Mouse (Mus musculus) fibroblast of lung, adult 2 months (primary cell): ENCODE measurements around the gene Ttc25.

Experiments
- DNase-seq: peaks from one replicate; pipeline ENCODE4 v3.0.0-alpha.2; 2011; ENCODE audit warnings: low read depth

Ttc25 gene

GRCm38 (mm10) chr11:100544832-100545745, at the start of gene Ttc25:
Gene Ttc25 (plus strand): TSS chr11:100545607.
- peak; percentile 77 for DNase-seq

GRCm38 (mm10) chr11:100500241-100500640, 45.2 kb upstream of the Ttc25 start:
- DNase-seq: no peak

- no peak for DNase-seq
Measured at GRCm38 (mm10) chr11:100500651-100501050, 44.8 kb upstream of the Ttc25 start.

GRCm38 (mm10) chr11:100501321-100501720, 44.1 kb upstream of the Ttc25 start:
- DNase-seq: no peak

GRCm38 (mm10) chr11:100504990-100505660, 40.3 kb upstream of the Ttc25 start:
- DNase-seq: no peak

GRCm38 (mm10) chr11:100505997-100506396, 39.4 kb upstream of the Ttc25 start:
- DNase-seq: no peak

DNA sequence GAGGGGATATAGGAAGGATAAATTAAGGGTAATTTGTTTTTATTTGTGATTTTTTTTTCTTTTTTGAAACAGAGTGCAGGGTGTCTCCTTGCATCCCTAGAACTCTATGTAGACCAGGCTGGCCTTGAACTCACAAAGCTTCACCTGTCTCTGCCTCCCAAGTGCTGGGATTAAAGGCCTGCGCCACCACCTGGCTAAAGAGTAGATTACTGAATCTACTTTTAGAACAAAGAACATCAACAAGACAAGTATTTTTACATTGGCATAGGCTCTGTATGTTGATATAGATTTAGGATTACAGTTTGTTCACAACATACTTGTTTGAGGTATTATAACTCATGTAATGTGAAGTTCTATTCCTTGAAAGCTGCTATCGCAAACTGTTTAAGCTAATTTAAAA, 34.9 kb upstream of the Ttc25 start:
- no peak for DNase-seq

GRCm38 (mm10) chr11:100512384-100512783, 33.0 kb upstream of the Ttc25 start:
- no peak for DNase-seq

DNA sequence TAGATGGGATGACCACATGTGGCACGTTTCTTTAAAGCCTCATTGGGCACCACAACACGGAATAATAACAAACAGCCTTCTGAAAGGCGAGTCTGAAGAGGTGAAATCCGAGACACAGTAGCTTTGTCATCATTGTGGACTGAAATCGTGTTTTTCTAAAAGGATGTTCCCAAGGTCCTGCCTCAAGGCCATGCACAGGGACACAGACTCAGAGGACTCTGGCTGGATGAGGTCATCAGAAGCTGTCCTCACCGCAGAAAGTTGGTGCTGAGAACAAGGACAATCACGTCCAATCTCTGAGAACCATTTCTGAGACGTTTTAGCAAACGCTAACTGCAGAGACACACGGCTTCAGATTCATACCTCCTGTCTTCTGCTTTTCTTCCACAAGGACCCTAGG, 31.7 kb upstream of the Ttc25 start:
- DNase-seq: no peak

DNA sequence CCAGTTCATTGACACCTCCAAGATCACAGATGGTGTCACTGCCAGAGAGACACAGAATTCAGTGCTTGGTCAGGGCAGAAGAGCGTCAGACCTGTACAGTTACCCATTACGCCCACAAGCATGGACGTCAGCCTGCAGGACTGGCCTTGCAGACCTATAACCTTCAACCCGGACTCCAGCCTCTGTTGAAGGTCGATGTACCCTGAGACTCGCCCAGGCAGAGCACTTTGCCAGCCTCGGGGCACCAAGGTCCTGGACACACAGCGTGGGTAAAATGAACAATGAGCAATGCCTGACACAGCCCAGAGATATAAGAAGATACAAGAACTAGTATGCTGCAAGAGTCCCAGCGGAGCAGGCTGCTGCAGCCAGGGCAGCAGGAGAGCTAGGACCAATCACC, 30.3 kb upstream of the Ttc25 start:
- no peak for DNase-seq

DNA sequence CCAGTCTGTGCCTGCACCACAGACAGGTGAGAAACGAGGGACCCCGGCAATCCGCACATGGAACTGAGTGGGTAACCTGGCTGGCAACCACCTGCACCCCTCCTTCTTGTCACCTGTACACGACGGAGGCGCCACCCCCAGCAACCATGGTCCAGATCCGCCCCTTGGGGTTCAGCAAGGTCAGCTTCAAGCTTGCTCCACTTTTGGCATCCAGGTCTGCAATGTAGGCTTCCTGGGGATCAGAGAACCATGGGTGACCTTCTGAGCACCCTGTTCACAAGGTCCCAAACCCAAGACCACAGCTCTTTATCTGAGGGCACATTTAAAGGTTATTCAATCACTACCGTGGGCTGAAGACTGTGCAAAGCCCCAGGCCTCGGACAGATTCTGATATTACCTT, 29.6 kb upstream of the Ttc25 start:
- DNase-seq: no peak

GRCm38 (mm10) chr11:100516291-100516690, 29.1 kb upstream of the Ttc25 start:
- no peak for DNase-seq

DNA sequence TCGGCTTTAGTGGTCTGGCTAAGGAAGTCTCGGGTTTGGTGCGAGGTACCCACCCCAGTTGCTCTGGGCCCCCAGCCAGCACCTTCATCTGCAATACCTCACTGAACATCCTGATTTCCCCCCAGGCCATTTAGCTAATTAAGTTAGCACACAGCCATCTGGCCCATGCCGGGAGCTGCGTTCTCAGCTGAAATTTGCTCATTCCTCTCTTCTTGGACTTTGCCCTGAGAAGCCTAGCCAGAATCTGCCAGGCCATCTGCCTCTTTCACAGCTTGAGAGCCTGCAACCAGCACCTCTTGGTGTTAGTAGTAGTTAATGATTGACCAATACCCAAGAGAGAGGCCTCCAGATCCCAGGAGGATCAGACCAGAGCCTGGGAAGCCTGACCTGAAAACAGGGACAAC, 27.2 kb upstream of the Ttc25 start:
- DNase-seq: no peak

DNA sequence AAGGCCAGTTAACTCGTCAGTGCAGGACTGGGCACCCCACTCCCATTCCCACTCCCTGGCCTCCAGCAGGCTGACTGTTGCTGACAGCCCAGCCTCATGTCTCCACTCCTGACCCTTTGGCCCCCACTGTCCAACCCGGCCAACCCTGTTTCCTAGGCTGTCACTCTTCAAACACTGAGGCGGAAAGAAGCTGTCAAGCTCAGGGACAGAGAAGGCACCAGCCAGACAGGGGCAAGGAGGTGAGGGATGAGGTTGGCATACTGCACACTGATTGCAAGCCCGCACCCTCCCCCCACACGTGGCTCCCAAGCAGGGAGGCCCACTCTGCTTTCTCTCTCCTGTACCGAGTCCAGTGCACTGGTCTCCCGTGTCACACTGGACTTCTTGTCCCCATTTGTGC, 26.2 kb upstream of the Ttc25 start:
- no peak for DNase-seq

DNA sequence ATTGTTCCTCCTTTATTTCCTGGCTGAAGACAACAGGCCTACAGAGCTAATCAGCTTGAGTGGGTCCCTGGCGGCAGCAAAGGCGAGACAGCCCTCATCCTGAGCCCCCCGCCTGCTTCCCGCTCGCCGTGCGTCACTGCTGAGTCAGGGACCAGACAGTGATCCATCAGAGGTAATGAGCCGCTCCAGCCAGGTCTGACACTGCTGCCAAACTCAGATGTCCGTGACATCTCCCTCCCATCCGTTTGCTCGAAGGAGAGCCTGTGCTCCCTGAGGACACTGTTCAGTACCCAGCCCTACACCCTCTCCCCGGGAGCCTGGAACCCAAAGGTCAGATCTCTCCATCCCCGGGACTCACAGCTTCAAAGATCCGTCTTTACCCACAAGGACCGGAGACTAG, 24.6 kb upstream of the Ttc25 start:
- DNase-seq: no peak

- no peak for DNase-seq
Measured at GRCm38 (mm10) chr11:100524358-100524757, 21.0 kb upstream of the Ttc25 start.

DNA sequence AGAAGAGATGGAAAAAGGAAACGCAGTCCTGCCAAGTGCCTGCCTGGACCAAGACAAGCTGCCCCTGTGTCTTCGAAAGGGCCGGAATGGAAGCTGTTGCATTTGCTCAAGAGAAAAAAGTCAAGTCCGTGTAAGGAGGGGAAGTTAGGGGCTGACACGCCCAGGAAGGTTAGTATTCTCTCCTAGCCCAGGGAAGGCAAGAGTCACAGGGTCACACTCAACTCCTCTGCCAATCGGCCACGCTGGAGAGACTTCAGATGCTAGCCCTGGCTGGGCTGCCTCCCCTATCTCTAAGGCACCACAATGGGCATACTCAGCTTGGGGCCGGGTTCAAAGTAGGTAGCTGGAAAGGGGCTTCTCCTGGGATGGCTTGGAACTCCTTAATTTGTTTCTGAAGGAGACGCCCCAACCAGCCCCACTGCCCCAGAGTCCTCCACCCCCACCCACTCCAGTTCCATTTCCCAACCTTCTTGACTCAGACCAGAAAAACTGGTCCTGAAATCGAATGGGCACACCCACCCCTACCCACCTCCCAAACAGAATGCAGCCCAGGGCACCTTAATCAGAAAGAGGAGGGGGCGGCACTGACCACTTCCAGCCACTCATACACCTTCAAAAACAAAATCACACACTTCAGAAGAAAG, 20.3 kb upstream of the Ttc25 start:
- no peak for DNase-seq

DNA sequence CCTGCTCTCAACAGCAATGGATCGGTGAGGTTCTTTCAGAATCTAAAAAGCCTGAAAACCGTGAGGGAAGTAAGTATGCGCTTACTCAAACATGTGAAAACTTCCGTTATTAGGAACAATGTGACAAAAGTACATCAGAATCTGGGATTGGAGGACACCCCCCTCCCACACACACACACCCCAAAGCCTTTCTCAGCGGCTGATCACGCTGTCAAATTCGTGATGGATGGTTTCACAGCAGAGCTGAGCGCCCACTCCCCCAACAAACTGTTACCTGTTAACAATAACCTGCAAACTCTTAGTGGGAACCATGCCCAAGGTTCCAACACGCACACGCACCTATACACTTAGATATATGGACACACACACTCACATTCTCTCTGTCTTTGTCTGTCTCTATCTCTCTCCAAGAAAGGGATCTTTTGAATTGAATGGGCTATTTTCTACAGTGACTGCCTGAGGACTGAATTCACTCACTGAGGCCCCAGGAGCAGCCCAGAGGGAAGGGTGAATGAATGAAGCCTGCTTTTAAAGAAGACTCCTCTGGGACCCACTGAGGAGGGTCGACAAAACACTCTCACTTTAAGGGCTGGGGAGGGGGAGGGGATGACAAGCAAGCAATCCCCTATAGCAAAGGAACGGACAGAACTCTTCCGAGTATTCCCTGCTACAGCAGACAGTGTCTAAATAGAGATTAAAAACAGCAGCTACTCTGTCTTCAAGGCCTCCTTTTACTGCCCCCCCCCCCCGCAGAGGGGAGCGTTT, 19.2 kb upstream of the Ttc25 start:
- DNase-seq: no peak

DNA sequence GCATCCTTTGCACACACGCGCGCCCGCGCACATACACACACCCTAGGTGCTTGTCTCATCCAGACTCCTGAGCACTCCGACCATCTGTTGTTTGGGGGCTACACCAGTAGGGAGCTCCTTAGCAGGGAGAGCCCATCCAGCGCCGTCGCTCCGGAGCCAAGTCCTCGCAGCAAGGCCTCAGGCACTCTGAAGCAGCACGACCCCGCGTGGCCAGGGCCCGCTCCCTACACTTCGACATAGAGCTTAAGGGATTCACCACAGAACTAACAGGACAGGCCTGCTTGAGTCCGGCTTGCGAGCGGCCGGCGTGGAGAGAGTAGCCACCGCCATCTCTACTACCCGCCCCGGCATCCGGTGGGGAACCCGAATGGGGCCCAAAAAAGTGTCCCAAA, 18.3 kb upstream of the Ttc25 start:
- DNase-seq: no peak

DNA sequence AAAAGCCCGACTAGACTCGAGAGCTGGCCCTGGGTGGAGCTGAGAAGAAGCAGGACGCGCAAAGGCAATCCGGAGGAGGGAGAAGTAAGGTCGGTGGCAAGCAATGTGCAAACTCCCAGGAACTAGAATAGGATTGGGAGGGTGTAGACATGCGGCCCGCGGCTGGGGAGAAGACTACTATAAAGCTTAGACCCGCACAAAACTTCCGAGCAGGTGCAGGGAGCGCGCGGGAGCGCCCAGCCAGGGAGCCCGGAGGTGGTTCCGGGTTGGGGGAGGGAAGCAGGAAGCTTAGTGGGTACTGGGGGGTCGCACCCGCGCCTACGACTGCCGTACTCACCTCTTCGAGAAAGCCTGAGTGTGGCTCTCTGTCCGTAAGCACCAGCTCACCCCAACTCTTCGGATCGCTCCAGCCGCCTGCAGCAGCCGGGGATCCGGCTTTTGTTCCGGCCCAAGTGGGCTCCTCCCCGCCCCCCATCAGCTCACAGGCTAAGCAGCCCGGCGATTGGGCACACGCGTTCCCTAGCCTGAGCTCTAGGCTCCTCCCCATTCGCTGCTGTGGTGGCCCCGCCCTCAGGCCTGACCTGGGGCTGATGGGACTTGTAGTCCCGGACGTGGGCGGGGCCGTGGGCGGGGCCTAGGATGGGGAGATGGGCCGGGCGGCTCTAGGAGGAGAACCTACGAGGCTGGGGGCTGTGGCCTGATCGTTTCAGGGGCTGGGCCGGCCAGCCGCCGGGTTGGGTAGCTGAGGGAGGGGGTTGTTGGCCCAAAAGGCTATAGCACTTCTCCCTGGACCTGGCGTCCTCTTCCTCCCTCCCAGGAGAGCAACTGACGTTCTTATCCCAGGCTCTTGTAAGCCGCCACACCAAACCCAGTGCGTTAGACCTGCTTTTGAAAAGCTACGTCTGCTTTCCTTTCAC, 17.7 kb upstream of the Ttc25 start, which contains the start of gene Acly:
TSS of gene Acly (minus strand) at position 543 of the 917 bp plus-strand sequence.
- peak; percentile 97 for DNase-seq
